Mouse (Mus musculus) 3134 (cell line): Measurements from ENCODE around the gene Sf3a2.

Experiments used
- DNase-seq: peaks from one replicate; pipeline ENCODE4 v3.0.0-alpha.2; 2011; ENCODE audit warnings: low spot score; ENCODE audit not compliant: insufficient read length; ENCODE audit errors: extremely low read depth

Sf3a2 gene

DNA sequence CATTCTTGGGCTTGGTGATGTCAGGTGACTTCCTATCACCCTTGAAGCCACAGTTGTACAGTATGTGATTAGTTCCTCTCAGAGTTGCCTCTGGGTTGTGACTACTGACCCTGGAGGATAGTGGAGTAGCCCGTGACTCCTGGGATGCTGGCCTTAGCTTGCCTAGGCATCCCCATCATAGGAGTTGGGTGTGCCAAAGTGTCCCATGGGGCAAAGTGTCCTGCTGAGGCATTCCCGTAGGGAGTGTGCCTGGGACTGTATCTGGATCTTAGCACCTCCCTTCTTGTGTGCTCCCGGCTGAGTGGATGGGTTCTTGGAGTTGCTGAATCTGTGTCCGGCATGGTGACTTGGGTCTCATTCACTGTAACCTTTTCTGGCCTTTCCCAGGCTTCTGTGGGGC lies 23.0 kb upstream of the Sf3a2 start:
- no peak for DNase-seq

DNA sequence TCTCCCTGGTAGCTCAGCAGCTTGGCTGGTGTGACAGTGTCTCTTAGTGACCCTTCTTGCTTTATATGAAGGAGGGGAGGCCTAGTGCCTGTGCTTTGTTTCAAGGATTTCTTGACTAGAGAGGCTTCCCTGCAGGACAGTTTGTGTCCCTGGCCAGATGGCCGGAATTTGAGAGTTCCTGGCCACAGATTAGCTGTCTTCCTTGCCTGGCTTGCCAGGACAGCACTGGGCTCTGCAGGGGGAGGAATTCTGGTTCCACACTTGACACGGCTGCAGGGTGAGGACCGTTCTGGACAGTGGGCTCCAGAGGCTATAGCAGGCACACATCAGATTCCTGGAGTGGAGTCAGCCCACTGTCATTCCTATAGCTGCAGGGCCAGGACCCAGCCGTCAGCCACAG lies 22.3 kb upstream of the Sf3a2 start:
- no peak for DNase-seq

DNA sequence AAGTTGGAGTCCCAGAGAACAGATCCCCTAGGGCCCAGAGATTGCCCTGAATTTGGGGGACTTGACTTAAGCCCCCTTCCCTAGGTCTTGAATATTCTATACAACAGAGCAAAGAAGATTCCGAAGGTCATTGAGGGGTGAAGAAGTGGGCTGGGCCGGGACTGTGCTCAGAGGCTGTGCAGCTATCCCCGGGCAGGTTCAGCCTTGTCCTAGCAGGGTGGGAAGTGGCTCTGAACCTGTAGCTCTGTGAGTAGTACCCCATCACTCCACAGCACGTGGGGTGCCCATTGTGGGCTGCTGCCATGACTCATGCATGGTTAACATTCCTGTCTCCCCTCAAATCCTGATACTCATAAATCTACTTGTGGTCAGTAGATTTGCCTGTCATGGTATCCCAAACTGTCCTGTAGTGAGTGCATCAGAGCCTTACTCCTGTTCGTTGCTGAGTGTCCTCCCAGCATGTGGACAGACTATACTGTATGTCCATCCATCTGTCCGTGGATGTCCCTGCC lies 21.6 kb upstream of the Sf3a2 start:
- DNase-seq: no peak

DNA sequence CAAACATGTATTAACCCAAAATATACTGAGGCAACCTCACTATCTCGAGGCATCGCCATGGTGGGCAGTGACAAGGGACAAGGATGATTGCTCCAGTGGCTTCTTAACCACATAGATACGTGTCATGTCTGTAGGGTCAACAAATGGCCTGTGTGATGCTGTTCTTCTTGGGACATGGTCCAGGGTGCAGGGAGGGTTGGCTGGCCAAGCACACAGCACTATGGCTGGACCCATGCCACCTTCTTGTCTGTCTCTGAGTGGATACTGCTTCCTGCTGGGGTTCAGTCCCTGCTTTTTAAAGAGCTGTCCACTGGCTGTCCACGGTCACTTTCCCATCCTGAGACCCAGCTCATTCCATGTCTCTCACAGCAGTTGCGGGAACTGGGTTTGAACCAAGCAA lies 20.9 kb upstream of the Sf3a2 start:
- DNase-seq: no peak

DNA sequence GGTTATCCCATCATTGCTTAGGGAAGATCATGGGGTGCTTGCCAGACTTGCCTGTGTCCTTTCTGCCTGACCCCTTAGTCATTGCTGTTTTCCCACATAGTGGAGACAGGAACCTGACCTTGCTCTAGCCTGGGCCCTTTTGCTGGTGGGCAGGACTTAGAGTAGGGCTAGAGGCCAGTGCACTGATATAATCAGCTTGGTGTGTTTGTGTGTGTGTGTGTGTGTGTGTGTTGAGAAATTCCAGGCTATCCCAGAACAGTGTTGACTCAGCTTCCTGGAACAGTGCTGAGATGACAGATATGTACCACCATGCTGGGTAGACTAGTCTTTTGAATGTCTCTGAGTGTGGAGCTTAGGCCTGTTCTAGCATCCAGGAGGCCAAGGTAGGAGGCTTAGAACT lies 18.4 kb upstream of the Sf3a2 start:
- DNase-seq: no peak

DNA sequence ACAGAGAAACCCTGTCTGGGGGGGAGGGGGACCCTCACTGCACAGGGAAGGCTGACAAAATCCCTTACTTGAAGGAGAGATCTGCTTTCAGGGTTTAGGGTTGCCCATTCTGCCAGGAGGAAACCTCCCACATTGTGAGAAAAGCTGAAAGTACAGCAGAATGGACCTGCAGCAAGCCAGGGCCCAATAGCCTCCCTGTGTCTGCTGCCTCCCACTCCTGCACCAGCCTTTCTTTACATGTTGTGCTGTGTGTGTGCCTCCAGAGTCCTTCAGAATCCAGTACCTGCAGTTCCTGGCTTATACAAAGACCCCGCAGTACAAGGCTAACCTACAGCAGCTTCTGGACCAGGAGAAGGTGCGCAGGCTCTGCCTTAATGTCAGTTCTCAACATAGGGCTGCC lies 13.7 kb upstream of the Sf3a2 start:
- DNase-seq: no peak

DNA sequence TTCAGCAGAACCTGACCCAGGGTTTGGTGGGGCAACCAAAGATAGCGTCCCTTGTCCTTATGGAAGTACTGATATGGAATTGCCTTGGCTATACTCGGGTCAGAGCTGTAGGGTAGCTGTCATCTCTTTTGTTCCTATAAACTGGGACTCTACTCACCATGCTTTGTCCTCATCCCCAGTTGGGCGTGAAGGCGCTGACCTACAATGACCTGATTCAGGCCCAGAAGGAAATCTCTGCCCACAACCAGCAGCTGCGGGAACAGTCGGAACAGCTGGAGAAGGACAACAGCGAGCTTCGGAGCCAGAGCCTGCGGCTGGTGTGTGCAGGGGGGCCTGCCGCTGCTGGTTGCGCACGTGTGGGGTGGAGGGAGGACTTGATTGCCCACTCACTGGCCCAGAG lies 13.1 kb upstream of the Sf3a2 start:
- no peak for DNase-seq

DNA sequence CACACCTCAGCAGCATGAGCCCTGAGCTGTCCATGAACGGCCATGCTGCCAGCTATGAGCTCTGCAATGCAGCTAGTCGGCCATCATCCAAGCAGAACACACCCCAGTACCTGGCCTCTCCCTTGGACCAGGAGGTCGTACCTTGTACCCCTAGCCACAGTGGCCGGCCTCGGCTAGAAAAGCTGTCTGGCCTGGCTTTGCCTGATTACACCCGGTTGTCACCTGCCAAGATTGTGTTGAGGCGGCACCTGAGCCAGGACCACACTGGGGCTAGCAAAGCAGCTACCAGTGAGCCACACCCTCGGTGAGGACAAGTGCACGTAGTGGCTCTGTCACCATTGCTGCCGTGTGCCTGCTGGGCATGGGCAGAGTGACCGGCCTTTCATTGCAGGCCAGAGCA lies 12.0 kb upstream of the Sf3a2 start:
- DNase-seq: no peak

DNA sequence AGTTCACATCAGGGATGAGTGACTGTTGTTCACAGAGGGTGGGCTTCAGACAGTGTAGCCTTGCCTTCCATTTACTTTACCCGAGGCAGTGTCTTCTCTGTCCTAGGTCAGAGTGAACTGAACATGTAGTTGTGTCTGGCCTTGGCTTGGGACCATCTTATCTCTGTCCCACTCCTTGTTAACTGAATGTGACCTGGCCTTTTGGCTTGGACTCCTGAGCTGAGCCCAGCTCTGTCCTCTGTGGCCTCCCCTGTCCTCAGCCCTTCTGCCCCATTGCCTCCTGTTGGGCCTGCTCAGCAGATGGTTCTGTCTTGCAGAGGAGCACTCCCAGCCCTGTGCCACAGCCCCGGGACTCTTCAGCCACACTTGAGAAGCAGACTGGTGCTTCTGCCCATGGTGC lies 10.5 kb upstream of the Sf3a2 start:
- DNase-seq: no peak

DNA sequence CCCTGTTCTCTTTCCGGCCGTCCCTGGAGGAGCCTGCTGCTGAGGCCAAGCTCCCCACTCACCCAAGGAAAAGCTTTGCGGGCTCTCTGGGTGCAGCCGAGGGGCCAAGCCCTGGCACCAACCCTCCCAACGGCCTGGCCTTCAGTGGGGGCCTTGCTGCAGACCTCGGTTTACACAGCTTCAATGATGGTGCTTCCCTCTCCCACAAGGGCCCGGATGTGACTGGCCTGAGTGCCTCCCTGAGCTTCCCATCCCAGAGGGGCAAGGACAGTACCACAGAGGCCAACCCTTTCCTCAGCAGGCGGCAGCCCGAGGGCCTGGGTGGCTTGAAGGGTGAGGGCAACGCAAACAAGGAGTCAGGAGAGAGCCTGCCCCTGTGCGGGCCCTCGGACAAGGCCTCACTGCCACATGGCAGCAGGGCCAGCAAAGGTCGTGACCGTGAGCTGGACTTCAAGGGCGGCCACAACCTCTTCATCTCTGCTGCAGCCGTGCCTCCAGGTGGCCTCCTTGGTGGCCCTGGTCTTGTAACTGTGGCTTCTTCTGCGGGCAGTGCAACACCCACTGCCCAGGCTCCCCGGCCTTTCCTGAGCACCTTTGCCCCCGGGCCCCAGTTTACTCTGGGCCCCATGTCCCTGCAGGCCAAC lies 7.1 kb upstream of the Sf3a2 start:
- DNase-seq: no peak

DNA sequence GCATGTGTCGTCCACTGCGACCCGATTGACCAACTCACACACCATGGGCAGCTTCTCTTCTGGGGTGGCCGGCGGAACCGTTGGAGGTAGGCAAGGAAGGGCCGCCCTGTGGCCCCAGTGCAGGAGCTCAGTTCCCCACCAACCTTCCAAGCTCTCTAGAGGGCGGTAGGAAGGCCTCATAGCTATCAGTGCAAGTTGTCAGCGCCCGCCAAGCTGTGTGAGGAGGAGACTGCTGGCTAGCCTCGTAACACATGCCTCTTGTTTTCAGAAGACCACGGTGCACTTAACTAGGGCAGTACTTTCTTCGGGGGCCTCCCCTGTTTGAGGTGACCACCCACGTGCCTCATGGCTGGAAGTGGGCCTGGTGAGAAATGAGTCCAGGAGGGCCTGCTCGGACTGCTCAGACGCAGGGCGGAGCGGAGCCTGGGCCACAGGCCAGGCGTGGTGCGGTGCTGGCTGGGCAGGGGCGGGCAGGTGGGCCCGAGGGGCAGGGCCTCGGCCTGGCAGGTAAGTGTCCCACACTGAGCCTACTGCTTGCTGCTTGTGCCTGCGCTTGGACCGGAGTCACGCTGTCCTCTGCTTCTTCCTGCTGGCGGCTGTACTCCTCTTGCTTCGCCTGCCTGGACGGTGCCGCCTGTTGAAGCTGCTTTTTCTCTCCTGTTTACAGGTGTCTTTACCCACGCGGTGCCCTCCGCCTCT lies 6.4 kb upstream of the Sf3a2 start:
- peak; percentile 35 for DNase-seq

DNA sequence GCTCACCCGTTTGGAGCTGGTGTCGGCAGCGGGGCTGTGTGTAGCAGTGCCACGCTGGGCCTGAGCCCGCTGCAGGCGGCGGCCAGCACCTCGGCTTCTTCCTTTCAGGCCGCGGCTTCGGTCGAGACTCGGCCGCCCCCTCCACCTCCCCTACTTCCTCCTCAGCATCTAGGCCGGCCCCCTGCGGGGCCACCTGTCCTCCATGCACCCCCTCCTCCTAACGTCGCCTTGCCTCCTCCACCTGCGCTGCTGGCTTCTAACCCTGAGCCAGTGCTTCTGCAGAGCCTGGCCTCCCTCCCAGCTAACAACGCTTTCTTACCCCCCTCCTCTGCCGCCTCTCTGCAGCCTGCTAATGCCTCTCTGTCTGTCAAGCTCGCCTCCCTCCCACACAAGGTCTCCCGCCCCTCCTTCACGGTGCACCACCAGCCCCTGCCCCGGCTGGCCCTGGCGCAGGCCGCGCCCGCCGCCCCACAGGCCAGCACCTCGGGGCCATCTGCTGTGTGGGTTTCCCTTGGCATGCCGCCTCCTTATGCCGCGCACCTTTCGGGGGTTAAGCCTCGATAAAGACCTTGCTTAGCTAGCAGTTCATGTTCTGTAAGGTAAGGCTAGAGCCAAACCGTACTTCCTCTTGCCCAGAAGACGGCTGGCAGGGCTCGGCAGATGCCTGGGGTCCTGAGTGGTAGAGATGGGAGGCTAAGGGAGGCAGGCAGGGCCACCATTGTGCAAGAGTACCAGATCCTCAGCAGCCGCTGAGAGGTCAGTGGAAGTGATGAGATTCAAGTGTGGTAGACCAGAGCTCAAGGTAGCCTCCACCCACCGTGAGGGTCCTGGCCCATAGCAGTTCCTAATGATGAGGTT lies 5.6 kb upstream of the Sf3a2 start:
- no peak for DNase-seq

DNA sequence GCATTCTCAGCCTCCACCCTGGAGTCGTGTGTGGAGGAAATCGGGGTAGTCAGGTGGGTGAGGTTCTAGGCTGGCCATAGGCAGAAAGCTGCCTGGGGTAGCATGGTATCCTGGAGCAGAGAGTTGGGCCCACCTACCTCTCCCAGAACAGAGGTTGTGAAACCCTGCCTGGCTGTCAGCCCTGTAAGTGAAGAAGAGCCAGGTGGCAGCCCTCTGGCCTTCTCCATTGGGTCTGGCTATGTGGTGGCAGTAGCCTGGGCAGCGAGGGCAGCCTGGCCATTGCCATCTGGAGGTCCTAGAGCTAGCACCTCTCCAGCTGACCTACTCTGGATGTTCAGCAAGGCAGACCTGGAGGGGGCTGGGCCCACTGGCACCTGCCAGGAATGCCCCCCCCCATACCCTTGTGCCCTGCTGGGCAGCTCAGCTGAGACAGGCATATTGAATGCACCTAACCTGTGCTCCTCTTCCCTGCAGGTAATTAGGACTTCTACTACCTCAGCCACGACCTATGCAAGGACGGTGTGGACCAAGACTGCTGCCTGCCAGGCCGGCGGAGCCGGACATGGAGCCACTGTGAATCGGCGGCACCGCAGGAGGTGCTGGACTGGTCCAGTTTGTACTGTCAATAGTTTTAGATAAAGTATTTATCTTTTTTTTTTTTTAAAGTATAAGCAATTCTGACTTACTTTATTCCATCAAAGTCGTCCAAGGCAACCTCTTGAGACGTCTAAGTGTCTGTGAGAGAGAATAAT lies 4.8 kb upstream of the Sf3a2 start:
- DNase-seq: peak; percentile 30

DNA sequence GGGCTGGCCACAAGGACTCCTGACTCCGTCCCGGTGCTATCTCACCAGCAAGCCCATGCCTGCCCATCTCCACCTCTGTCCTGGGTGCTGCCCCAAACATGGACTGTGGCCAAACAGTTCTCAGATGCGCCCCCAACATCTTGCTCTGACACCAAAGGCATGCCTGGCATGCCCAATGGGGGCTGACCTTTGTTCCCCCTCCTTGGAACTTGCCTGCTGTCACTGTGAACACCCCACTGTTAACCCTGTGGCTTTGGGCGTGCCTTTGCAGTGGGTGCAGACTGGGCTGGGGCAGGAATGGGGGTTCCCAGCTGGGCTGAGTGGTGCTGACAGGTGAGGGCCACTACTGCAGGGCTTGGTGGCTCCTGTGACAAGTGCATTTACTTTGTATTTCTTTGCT lies 4.2 kb upstream of the Sf3a2 start:
- DNase-seq: peak; percentile 30

DNA sequence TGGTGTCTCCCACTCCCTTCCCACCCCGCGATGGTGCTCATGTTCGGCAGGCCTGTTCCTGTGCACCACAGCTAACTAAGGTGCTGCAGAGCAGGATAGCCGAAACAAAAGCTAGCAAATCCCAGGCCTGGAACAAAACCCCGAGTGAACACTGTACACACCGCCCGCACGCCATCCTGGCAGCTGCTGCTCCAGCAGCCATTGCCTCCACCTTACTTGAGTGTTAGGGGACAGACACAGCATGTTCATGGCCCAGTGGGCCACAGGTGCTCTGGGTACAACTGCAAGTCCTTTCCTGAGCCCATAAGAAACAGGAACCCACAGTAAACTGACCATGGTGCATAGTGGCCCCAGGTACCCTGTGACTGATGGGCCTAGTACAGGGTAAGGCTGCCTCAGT lies 3.2 kb upstream of the Sf3a2 start:
- DNase-seq: no peak

DNA sequence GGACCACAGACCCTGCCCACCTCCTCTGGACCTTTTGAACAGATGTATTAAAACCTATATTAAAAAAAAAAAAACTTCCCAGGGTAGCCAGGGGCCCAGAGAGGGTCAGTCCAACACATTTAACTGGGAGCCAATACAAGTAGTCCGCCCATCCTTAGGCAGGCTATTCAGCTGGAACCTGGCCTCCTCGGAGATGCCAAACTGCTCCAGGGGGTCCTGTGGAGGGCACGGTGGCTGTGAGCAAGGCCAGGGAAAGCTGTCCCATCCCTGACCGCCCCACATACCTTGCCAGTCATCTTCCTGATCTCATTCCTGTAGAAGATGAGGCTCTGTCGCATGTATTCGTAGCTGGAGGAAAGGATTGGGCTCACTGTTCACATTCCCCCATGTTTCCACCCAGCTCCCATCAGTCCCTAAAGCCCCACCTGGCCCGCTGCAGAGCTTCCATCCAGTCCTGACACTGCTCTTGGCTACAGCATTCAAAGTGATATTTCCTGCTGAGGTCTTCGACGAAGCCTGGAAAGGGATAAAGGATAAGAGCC lies 1.6 kb upstream of the Sf3a2 start:
- DNase-seq: no peak

DNA sequence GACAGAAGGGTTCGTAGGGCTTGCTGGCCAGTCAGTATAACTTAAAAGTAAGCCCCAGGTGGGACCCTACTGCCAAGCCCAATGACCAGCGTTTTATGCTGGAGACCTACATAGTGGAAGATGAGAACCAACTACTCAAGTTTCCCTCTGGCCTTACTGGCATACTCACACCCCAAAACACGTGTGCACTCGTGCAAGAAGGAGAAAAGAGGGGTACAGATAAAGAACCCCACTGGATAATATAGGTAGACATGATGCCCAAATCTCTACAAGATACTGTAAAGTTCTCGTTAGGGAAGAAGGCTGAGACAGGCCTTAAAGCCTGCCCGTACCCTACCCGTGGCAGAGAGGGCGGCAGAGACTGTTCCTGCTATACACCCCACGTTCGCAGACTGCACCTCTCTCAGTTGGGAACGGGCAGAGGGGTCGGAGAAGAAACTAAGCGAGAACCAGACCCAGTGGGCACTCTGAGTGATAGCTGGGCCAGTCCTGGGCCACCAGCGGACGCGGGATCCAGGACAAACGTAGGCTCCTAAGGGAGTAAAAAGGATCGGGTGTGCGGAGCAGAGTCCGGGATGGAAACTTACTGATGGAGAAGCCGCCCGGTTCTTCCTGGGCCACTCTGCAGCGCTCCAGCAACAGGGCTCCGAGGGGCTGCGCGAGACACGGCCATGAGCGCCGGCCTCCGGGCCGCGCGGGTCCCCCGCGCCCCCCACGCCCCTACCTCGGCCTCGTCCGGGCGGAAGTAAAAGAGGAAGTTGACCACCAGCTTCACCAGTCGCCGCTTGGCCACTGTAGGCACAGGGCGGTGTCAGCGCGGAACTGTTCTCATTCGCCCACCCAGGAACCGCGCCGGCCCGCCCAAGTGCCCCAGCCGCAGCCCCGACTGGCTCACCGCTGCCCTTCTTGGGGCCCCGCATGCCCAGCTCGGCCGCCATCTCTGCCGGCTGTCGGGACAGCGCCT lies 530 bp upstream of the Sf3a2 start:
- DNase-seq: no peak

DNA sequence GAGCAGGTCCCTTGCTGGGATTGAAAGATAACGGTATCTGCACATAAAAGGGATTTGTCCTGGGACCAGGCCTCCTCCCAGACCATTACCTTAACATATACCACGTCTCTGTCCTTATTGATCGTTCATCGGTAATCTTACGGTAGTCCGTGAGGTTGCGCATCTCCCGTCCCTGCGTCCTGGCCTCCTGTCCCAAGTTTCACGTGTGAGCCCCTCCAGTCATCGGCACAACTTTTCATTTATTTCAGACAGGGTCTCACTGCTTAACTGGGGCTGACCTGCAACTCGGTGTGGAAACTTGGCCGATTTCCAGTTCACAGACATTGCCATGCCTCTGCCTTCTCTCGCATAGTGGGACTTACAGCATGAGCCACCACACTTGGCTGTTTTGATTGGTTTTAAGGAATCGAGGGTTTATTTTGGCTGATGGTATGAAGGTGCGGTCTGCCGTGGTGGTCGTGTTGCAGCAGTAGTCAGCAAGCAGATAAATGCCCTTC lies 1.1 kb downstream of the Sf3a2 start:
- no peak for DNase-seq

DNA sequence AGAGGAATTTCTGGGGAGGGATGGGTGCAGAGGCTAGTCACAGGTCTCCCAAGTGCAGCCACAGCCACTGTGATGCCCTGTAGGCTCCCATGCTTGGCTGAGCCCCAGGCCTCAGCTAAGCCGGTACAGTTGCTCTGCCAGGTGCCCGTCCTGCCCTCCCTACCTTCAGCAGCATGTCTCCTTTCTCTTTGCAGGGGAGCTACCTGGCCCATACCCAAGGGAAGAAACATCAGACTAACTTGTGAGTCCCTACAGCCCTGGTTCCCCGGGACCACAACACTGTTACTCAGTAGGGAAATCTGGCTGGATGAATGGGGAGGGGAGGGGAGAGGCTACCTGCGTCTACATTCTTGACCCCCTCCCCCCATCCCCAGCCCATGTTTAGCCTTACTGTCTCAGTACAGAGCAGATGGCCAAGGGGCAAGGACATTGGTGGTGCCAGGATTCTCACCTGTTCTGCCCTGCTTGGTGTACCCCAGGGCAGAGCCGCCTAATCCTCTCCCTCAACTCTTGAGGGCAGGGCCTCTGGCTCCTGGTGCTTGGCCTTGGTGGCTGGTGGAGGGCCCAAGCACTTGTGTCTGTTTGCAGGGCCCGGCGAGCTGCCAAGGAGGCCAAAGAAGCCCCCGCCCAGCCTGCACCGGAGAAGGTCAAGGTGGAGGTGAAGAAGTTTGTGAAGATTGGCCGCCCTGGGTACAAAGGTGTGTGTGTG lies 4.4 kb downstream of the Sf3a2 start:
- DNase-seq: no peak
